Mouse (Mus musculus) T-cell, adult 66 days (primary cell): ENCODE results near the gene Aoc1. TPM values are rescaled to one million over a fixed set of nuclear protein-coding genes. Genes with fewer than 3 reads are reported as not detected.

Experiments
- total RNA-seq, 2 experiments: library from RNA; stranded (reverse); gene quantifications; 3 replicates in 1 of 2; 4 replicates in 1 of 2; pipeline ENCODE4 v1.2.4; 2023

Aoc1 gene
- not detected for total RNA-seq

GRCm38 (mm10) chr6:48872596-48872995 is at the start of gene Aoc1:
Gene Aoc1, plus strand, starts transcription at chr6:48872896.

GRCm38 (mm10) chr6:48840371-48840969 is 32.2 kb upstream of the Aoc1 start, which contains the start of gene Tmem176a:
Gene Tmem176a, plus strand, starts transcription at chr6:48840919.

GRCm38 (mm10) chr6:48840973-48841625 is 31.6 kb upstream of the Aoc1 start, which contains the start of gene Tmem176b:
Gene Tmem176b, minus strand, starts transcription at chr6:48841496.

GRCm38 (mm10) chr6:48929595-48929994 is 56.9 kb downstream of the Aoc1 start, which contains the start of gene 1600015I10Rik:
Gene 1600015I10Rik, plus strand, starts transcription at chr6:48929895.

Other genes with a start within 250 kb of the Aoc1 start
- gene AI854703, start 246.1 kb upstream of the Aoc1 start, total RNA-seq: 1 to 10 TPM in 1 of 2 experiments, under 1 TPM in 1; 0.92 to 1.3 TPM
- 100 to 1,000 TPM; 131 to 163 TPM for gene Gimap8, start 225.7 kb upstream of the Aoc1 start, total RNA-seq
- 100 to 1,000 TPM; 123 to 132 TPM for gene Gimap9, start 196.8 kb upstream of the Aoc1 start, total RNA-seq
- 100 to 1,000 TPM; 291 to 421 TPM for gene Gimap4, start 188.3 kb upstream of the Aoc1 start, total RNA-seq
- gene Gimap6, start 164.7 kb upstream of the Aoc1 start, total RNA-seq: 1,000 to 10,000 TPM; 1,277 to 1,347 TPM
- 10 to 100 TPM; 10.8 to 18.8 TPM for gene Gm28053, start 154.3 kb upstream of the Aoc1 start, total RNA-seq
- gene Gimap7, start 154.3 kb upstream of the Aoc1 start, total RNA-seq: 10 to 100 TPM; 40.2 to 63.2 TPM
- gene Gimap1, start 133.8 kb upstream of the Aoc1 start, total RNA-seq: 100 to 1,000 TPM; 142 to 153 TPM
- 100 to 1,000 TPM; 137 to 160 TPM for gene Gimap5, start 126.7 kb upstream of the Aoc1 start, total RNA-seq
- gene Gimap3, start 102.0 kb upstream of the Aoc1 start, total RNA-seq: 100 to 1,000 TPM; 434 to 577 TPM
- 1 to 10 TPM; 3.5 to 8.8 TPM for gene Tmem176a, start 32.0 kb upstream of the Aoc1 start, total RNA-seq
- 10 to 100 TPM in 1 of 2 experiments, 1 to 10 TPM in 1; 8.7 to 10.5 TPM for gene Tmem176b, start 31.4 kb upstream of the Aoc1 start, total RNA-seq
- gene 1600015I10Rik, start 57.0 kb downstream of the Aoc1 start, total RNA-seq: not detected
- not detected for gene Doxl2, start 102.1 kb downstream of the Aoc1 start, total RNA-seq
- not detected for gene Svs1, start 114.0 kb downstream of the Aoc1 start, total RNA-seq
- gene Gpnmb, start 163.7 kb downstream of the Aoc1 start, total RNA-seq: 1 to 10 TPM; 1.7 to 1.8 TPM
- gene Malsu1, start 200.9 kb downstream of the Aoc1 start, total RNA-seq: 10 to 100 TPM; 46.0 to 51.9 TPM